Mouse (Mus musculus) ES-CJ7 (cell line): Measurements from ENCODE around the gene G0s2.

Experiments used
- DNase-seq: peaks from one replicate; pipeline ENCODE4 v3.0.0; 2011; ENCODE audit warnings: low read depth, low spot score

Gene G0s2

GRCm38 (mm10) chr1:193272916-193273601 is at the start of gene G0s2:
G0s2 (minus strand) TSS chr1:193273217.
- peak; percentile 91 for DNase-seq

GRCm38 (mm10) chr1:193320398-193320797 is 47.4 kb upstream of the G0s2 start:
- DNase-seq, result no peak

GRCm38 (mm10) chr1:193319721-193320120 is 46.7 kb upstream of the G0s2 start:
- DNase-seq, result no peak

- DNase-seq, result peak; percentile 11
These were observed 44.1 kb upstream of the G0s2 start for GRCm38 (mm10) chr1:193317159-193317559.

GRCm38 (mm10) chr1:193316358-193316750 is 43.3 kb upstream of the G0s2 start:
- DNase-seq, result no peak

GRCm38 (mm10) chr1:193315705-193316357 is 42.8 kb upstream of the G0s2 start:
- DNase-seq, result no peak

- no peak for DNase-seq
These were observed 38.6 kb upstream of the G0s2 start for GRCm38 (mm10) chr1:193311596-193311995.

GRCm38 (mm10) chr1:193310519-193311085 is 37.6 kb upstream of the G0s2 start:
- no peak for DNase-seq

GRCm38 (mm10) chr1:193309785-193310518 is 36.9 kb upstream of the G0s2 start:
- DNase-seq, result no peak

GRCm38 (mm10) chr1:193306832-193307231 is 33.8 kb upstream of the G0s2 start:
- DNase-seq, result no peak

GRCm38 (mm10) chr1:193305386-193305785 is 32.4 kb upstream of the G0s2 start:
- no peak for DNase-seq

GRCm38 (mm10) chr1:193303096-193303495 is 30.1 kb upstream of the G0s2 start:
- DNase-seq, result no peak

- no peak for DNase-seq
These were observed 29.0 kb upstream of the G0s2 start for GRCm38 (mm10) chr1:193302093-193302405.

- peak; percentile 67 for DNase-seq
These were observed 28.4 kb upstream of the G0s2 start for GRCm38 (mm10) chr1:193301216-193302092.

GRCm38 (mm10) chr1:193299995-193300394 is 27.0 kb upstream of the G0s2 start:
- DNase-seq, result no peak

- DNase-seq, result no peak
These were observed 25.2 kb upstream of the G0s2 start for GRCm38 (mm10) chr1:193298141-193298765.

- DNase-seq, result no peak
These were observed 22.9 kb upstream of the G0s2 start for GRCm38 (mm10) chr1:193295920-193296319.

- DNase-seq, result no peak
These were observed 20.9 kb upstream of the G0s2 start for GRCm38 (mm10) chr1:193293926-193294325.

- no peak for DNase-seq
These were observed 20.0 kb upstream of the G0s2 start for GRCm38 (mm10) chr1:193293039-193293438.

GRCm38 (mm10) chr1:193290686-193291085 is 17.7 kb upstream of the G0s2 start:
- DNase-seq, result no peak

GRCm38 (mm10) chr1:193289914-193290313 is 16.9 kb upstream of the G0s2 start:
- DNase-seq, result no peak
